Mouse (Mus musculus) retina, postnatal 7 days (tissue): ENCODE data around the gene Ip6k1.
A peak's percentile ranks its signal among the peaks of the same experiment; 100 is the strongest.

Experiments used
- DNase-seq: peaks from one replicate; pipeline ENCODE4 v3.0.0-alpha.2; 2012; ENCODE audit warnings: low read depth, low spot score

The Ip6k1 gene

DNA sequence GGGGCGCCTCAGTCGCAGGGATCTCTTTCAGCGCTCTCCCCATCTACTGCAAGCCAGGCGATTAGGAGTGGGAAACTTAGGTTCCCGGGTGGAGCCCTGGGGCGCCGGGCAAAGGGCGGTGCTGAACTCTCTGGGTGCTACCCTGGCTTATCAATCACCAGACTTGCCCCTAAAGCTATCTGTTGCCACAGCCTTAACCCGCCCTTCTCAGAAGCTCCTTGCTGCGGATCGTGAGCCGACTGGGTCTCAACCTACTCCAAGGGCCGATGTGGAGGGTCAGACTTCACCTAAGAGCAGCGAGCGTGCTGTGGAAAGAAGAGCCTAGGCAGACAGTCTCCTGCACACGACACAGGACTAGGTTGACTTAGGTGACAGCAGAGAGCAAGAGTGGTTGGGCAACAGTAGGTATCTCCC lies 92.7 kb downstream of the Ip6k1 start:
- DNase-seq = no peak

GRCm38 (mm10) chr9:108095518-108095917 lies 93.2 kb downstream of the Ip6k1 start:
- peak; percentile 58 for DNase-seq

- DNase-seq = no peak
Measured at GRCm38 (mm10) chr9:108095949-108096712, 93.8 kb downstream of the Ip6k1 start.
